Mouse (Mus musculus) frontal cortex, adult 2 months (tissue): Measurements from ENCODE around the gene Gm21992. TPM values are rescaled to one million over a fixed set of nuclear protein-coding genes. Genes with fewer than 3 reads are reported as not detected.

Source experiments
- DNase-seq, 2 experiments: peaks; one replicate each; pipeline ENCODE4 v3.0.0; 2022; ENCODE audit warnings: low spot score in 1 of 2; ENCODE audit errors: extremely low spot score in 1 of 2
- polyA plus RNA-seq: library from polyadenylated mRNA; depleted of rRNA; stranded (reverse); fragments of >200 nt; gene quantifications from 2 replicates; pipeline ENCODE4 v1.2.3, GENCODE M21; 2012; rRNA removed

Gene Gm21992
- polyA plus RNA-seq, 1 experiment = 15.3 TPM

DNA sequence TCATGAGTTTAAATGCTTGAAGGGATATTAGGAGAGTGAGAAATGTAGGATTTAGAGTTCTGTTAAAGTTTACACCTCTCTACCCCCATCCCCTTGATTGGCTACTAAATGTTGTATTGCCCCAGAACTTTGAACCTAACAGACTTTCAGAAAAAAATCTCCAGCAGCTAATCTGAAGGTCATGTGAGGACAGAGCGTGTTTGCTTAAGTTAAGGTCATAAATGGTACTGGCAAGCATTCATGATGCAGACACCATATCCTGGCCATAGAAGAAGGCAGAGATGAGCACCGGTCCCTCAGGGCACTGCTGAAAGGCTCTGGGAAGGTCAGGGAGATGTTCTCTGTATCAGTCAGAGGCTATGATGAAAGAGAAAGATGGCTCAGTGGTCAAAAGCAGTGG is 94.1 kb downstream of the Gm21992 start:
- no peak for DNase-seq

- no peak for DNase-seq
Measured at GRCm38 (mm10) chr19:4716756-4717155, 94.7 kb downstream of the Gm21992 start.

GRCm38 (mm10) chr19:4713886-4714285 is 97.5 kb downstream of the Gm21992 start:
- no peak for DNase-seq

- DNase-seq = peak in 1 of 2 experiments; percentile 51
Measured at GRCm38 (mm10) chr19:4712781-4713526, 98.5 kb downstream of the Gm21992 start.

DNA sequence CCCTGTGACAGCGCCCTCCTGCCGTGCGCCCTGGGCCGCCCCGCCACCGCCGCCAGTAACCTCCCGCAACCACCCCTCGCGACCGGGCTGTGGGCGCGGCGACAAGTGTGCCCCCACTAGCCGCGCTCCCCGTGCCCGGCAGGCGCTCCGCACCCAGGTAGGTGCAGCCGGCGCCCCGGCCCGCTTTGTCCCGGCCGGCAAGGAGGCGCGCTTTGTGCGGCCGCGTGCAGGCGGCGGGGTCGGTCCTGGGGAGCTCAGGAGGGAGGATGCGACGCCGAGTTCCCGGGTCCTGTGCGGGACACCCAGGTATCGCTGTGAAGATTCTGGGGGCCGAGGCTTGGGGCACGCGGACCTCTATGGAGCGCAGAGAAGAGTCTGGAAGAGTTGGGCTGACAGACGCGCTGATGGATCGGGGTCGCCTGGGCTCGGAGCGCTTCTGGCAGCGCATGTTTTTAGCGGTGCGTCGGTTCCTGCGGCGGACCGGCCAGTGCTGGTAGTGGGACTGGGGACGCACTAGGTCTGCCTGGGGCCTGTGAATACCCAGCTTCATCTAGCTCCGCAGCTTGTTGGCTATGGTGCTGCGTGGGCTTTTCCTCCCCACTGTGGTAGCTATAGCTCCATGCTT is 99.1 kb downstream of the Gm21992 start:
- DNase-seq = no peak

DNA sequence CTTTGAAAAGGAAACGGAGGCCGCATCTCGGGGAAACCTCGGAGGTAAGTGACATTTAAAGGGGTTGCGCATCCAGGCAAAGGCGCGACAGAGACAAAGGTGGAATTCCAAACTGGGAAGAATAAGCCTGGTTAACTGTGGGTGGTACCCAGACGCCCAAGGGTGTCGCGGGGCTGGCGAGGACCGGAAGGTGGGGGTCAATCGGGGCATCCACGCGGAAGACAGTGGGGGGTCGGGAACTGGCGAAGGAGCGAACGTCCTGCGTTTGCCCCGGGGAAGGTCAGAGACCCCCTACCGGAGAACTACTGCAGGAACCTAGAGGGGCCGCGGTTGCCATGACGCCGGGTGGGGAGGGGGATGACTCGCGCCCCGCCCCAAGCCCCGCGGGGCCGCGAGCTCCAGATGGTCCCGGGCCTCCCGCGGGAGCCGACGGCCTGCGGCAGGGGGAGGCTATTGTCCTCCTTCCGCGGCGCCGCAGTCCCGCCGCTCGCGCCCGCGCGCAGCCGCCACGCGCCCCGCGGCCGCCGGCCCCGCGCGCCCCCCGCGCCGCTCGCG is 99.7 kb downstream of the Gm21992 start:
- DNase-seq = no peak

- DNase-seq = peak; percentile 87 to 93
Measured at GRCm38 (mm10) chr19:4711098-4711600, 100.3 kb downstream of the Gm21992 start, which contains the start of gene Sptbn2. Gene Sptbn2, plus strand, starts transcription at chr19:4711167.

DNA sequence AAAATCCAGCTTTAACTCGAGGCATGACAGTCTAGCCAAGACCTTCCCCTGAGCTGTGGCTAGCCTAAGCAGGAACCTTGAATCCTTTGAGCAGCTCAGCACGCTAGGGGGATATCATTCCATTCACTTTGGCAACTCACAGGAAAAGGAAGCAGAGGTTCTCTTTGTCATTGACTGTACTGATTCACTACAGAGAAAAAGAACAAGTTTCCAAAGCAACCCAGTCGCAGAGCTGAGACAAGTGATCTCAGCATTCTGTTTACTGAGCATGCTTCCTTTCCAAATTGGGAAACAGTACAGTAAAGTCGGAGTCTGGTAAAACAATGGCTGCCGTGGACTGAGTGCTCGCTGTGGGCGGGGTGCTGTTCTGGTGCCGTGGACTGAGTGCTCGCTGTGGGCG is 102.6 kb downstream of the Gm21992 start:
- DNase-seq = peak in 1 of 2 experiments; percentile 42

GRCm38 (mm10) chr19:4701221-4701620 is 110.2 kb downstream of the Gm21992 start:
- peak in 1 of 2 experiments; percentile 66 for DNase-seq

- DNase-seq = no peak
Measured at GRCm38 (mm10) chr19:4700656-4701055, 110.8 kb downstream of the Gm21992 start.

DNA sequence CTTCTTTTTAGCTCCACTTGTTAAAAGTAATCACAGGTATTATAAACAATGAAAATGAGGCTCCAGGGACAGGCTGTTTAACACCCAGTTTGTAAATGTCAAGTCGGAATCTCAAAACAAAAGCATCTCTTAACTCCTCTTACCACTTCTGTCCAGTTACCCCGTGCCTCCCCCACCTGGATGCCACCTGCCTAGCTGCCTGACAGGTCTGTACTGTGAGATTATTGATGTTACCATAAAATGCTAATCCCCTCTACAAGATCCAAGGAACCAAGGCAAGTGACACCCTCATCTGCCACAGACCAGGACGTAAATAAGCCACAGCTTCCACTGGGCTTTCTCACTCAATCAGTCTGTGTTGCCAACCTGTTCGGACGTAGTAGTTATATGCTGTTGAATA is 111.6 kb downstream of the Gm21992 start:
- DNase-seq = no peak

GRCm38 (mm10) chr19:4698856-4699255 is 112.6 kb downstream of the Gm21992 start:
- DNase-seq = peak in 1 of 2 experiments; percentile 72

GRCm38 (mm10) chr19:4698205-4698677 is 113.2 kb downstream of the Gm21992 start, which contains the start of gene Gm960:
Gene Gm960, minus strand, starts transcription at chr19:4698668.
- DNase-seq = peak in 1 of 2 experiments; percentile 86

DNA sequence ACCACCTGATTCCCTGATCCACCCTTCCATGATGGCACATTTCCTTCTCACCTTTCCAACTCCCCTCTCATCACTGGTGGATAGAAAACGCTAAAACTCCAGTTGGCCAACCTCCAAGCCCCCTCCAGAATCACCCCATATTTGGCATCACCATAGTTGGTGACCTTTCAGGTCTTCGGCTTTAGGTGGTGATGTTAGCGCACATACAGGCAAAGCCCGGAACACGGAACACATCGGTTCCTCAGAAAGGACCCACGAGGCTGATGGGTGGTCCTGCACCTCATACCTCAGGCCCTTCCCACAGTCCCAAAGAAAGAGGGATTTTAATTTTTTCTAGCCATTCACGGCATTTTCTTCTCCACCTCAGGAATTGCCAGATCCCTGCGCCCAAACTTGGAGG is 113.7 kb downstream of the Gm21992 start:
- no peak for DNase-seq

DNA sequence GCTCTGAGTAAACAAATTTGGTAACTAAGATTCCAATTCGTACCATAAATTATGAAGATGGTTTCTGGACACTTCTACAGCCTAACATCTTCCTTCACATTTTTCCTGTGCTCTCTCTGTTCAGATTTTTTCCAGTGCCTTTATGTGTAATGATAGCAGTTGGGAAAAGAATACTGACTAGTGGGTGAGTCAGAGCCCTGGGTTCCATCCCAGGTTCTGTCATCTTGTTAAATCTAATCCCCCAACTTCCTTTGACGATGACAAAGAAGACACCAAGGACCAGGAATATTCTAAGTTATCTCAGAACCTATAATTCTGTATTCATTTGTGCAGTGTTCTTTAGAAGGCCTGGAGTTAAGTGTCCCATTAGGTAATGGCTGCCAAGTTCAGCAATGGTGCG is 114.3 kb downstream of the Gm21992 start:
- peak in 1 of 2 experiments; percentile 67 for DNase-seq

DNA sequence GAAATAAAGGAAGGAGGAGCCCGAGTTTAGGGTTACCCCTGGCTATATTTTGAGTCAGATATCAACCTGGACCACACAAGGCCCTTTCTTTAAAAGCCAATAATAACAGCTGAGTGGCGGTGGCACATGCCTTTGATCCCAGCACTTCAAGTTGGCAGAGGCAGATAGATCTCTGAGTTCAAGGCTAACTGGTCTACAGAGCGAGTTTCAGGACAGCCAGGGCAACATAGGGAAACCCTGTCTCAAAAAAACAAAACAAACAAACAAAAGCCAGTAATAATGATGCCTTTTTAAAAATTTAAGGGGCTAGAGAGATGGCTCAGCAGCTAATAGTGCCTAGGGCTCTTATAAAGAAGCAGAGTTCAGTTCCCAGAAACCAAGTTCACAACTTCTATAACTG is 117.1 kb downstream of the Gm21992 start:
- no peak for DNase-seq

Other genes with a start within 250 kb of the Gm21992 start
- gene Lrfn4, start 195.9 kb downstream of the Gm21992 start, polyA plus RNA-seq = 31.8 and 33.5 TPM in 2 replicates
- gene Rce1, start 186.0 kb downstream of the Gm21992 start, polyA plus RNA-seq = 49.4 and 54.8 TPM in 2 replicates
- gene Gm960, start 112.9 kb downstream of the Gm21992 start, polyA plus RNA-seq = 3.9 and 4.5 TPM in 2 replicates
- gene Sptbn2, start 100.4 kb downstream of the Gm21992 start, polyA plus RNA-seq = 186 and 200 TPM in 2 replicates
- gene Rbm4b, start 55.1 kb downstream of the Gm21992 start, polyA plus RNA-seq = 24.3 and 25.3 TPM in 2 replicates
- 64.7 and 65.5 TPM in 2 replicates for gene Rbm4, start 17.7 kb downstream of the Gm21992 start, polyA plus RNA-seq
- 26.8 and 28.0 TPM in 2 replicates for gene Rbm14, start within 50 bp of the Gm21992 start, polyA plus RNA-seq
- 52.4 and 58.4 TPM in 2 replicates for gene Ccs, start 27.7 kb upstream of the Gm21992 start, polyA plus RNA-seq
- 1.6 and 1.9 TPM in 2 replicates for gene Ccdc87, start 27.8 kb upstream of the Gm21992 start, polyA plus RNA-seq
- 138 and 145 TPM in 2 replicates for gene Ctsf, start 43.5 kb upstream of the Gm21992 start, polyA plus RNA-seq
- 0.76 and 1.2 TPM in 2 replicates for gene Actn3, start 66.3 kb upstream of the Gm21992 start, polyA plus RNA-seq
- 40.9 and 41.3 TPM in 2 replicates for gene Zdhhc24, start 67.1 kb upstream of the Gm21992 start, polyA plus RNA-seq
- gene Bbs1, start 95.0 kb upstream of the Gm21992 start, polyA plus RNA-seq = 32.7 and 36.4 TPM in 2 replicates
- 45.7 and 46.2 TPM in 2 replicates for gene Dpp3, start 116.7 kb upstream of the Gm21992 start, polyA plus RNA-seq
- gene Peli3, start 131.5 kb upstream of the Gm21992 start, polyA plus RNA-seq = 13.7 and 15.0 TPM in 2 replicates
- 52.3 and 64.9 TPM in 2 replicates for gene Mrpl11, start 150.5 kb upstream of the Gm21992 start, polyA plus RNA-seq
- 19.8 and 36.8 TPM in 2 replicates for gene Npas4, start 178.7 kb upstream of the Gm21992 start, polyA plus RNA-seq
- gene Slc29a2, start 212.2 kb upstream of the Gm21992 start, polyA plus RNA-seq = 23.2 and 26.5 TPM in 2 replicates
- gene B4gat1, start 227.2 kb upstream of the Gm21992 start, polyA plus RNA-seq = 96.1 and 97.4 TPM in 2 replicates
- gene AC124502.3, start 227.3 kb upstream of the Gm21992 start, polyA plus RNA-seq = 4.4 and 5.4 TPM in 2 replicates
- 32.4 and 32.5 TPM in 2 replicates for gene Brms1, start 229.7 kb upstream of the Gm21992 start, polyA plus RNA-seq
- gene Rin1, start 238.9 kb upstream of the Gm21992 start, polyA plus RNA-seq = 59.9 and 70.6 TPM in 2 replicates